Mouse (Mus musculus) liver, embryonic 14.5 days (tissue): ENCODE data around the gene Tuba8.
A peak's percentile ranks its signal among the peaks of the same experiment; 100 is the strongest.

Experiments used
- CTCF ChIP-seq: IDR thresholded peaks from 2 replicates; pipeline ENCODE4 v1.5.1; 2016; ENCODE audit warnings: antibody characterized with exemption, low read depth, control low read depth
- EP300 ChIP-seq: IDR thresholded peaks from 2 replicates; pipeline ENCODE4 v1.6.1; 2016; ENCODE audit warnings: antibody characterized with exemption, low read depth

DNA sequence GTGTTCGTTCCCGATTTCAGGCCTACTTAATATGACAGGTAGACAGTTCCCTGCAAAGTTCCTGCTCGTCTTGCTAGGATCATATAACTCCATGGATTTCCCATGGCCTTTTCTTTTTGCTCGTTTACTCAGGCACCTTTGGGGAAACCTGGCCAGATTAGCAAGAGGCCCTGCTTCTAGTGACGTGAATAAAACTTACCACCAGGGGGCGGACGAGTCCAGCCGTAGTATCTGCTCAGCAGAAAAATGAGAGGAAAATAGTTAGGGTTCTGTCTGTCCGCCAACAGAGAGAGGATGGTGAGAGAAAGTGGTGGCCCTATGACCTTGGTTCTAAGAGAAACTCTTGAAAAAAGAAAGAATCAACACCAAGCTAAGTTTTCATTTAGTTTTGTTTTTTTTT lies 50.1 kb downstream of the Tuba8 start:
- TF ChIP-seq CTCF = peak; percentile 84
- TF ChIP-seq EP300 = no peak
